Mouse (Mus musculus) forebrain, embryonic 14.5 days (tissue): ENCODE results near the gene Pccb. TPM values are rescaled to one million over a fixed set of nuclear protein-coding genes. Genes with fewer than 3 reads are reported as not detected.

ENCODE experiments used
- ATAC-seq: fragments of 200-750 bp; cut with Nextera tagmentation; 2 replicates; pipeline ENCODE4 v1.8.0; 2017; ENCODE audit warnings: mild to moderate bottlenecking, moderate library complexity
- DNase-seq: peaks from one replicate; pipeline ENCODE4 v3.0.0-alpha.2; 2015; ENCODE audit warnings: low spot score
- H3K27ac ChIP-seq: fragments of 300-500 bp; sonication (generic); 2 replicates; pipeline ENCODE4 v1.5.1; 2014; ENCODE audit warnings: low read depth, mild to moderate bottlenecking, control low read depth, low read length, moderate library complexity
- H3K27me3 ChIP-seq: fragments of 300-500 bp; sonication (generic); replicated peaks from 2 replicates; pipeline ENCODE4 v1.6.1; 2014; ENCODE audit warnings: low read length, control low read depth, mixed read lengths; ENCODE audit not compliant: control insufficient read depth, insufficient read depth
- H3K36me3 ChIP-seq: fragments of 300-500 bp; sonication (generic); 2 replicates; pipeline ENCODE4 v1.6.1; 2014; ENCODE audit warnings: low read length, control low read depth; ENCODE audit not compliant: control insufficient read depth, insufficient read depth
- H3K4me1 ChIP-seq: fragments of 300-500 bp; sonication (generic); 2 replicates; pipeline ENCODE4 v1.6.1; 2014; ENCODE audit warnings: antibody characterized with exemption, low read length, control low read depth; ENCODE audit not compliant: control insufficient read depth, insufficient read depth
- H3K4me2 ChIP-seq: fragments of 300-500 bp; sonication (generic); 2 replicates; pipeline ENCODE4 v1.6.1; 2014; ENCODE audit warnings: mild to moderate bottlenecking, control low read depth, low read length
- H3K4me3 ChIP-seq: fragments of 300-500 bp; sonication (generic); 2 replicates; pipeline ENCODE4 v1.5.1; 2014; ENCODE audit warnings: low read depth, low read length, control low read depth
- H3K9ac ChIP-seq: fragments of 300-500 bp; sonication (generic); 2 replicates; pipeline ENCODE4 v1.6.1; 2014; ENCODE audit warnings: mild to moderate bottlenecking, low read length, control low read depth, moderate library complexity
- H3K9me3 ChIP-seq: fragments of 300-500 bp; sonication (generic); replicated peaks from 2 replicates; pipeline ENCODE4 v1.6.1; 2016; ENCODE audit warnings: low read length, control low read depth, mixed read lengths; ENCODE audit not compliant: control insufficient read depth
- WGBS: fragments of 180-500 bp; shearing (Covaris S2); extraction: QIAGEN DNeasy Blood & Tissue Kit; methylation state at CpG from one replicate; pipeline ENCODE4 v1.1.7; 2014; 5-methylcytosine and 5-hydroxymethylcytosine counted together
- polyA plus RNA-seq: library from polyadenylated mRNA; unstranded; fragments of >200 nt; fragmentation: Nextera tagmentation; extraction: Ambion mirVana; gene quantifications from 2 replicates; pipeline ENCODE4 v1.2.1, GENCODE M21; 2014

Pccb gene
- polyA plus RNA-seq, 1 experiment from 2014 or later: 20.4 TPM

GRCm38 (mm10) chr9:100962903-100963427 is 71.7 kb downstream of the Pccb start:
- DNase-seq (no peak), ATAC-seq (peak; percentile 26; the same call in 1 of the 2 replicates)
- no peak overlapping the region for H3K9ac ChIP-seq
- H3K9me3 ChIP-seq: no peaks in the 10 kb centered on the region
- no peak overlapping the region for H3K4me2 ChIP-seq
- H3K36me3 ChIP-seq: peaks cover 8% of the 10 kb centered on the region; the same call in 1 of the 2 replicates
- H3K27me3 ChIP-seq: no peaks in the 10 kb centered on the region
- H3K4me1 ChIP-seq: peaks cover 12% of the 10 kb centered on the region
- 0 out of 2 replicates have a peak overlapping the region, but pooled peaks have one; percentile 11 for H3K27ac ChIP-seq
- 50% methylated on average over 5 of the region's 5 CpGs for WGBS
- H3K4me3 ChIP-seq: no peak overlapping the region

- 53% methylated on average over 4 of the region's 4 CpGs for WGBS
- Histone ChIP-seq H3K9ac (no peak overlapping the region), H3K27ac (no peak overlapping the region), H3K36me3 (peaks cover 28% of the 10 kb centered on the region), H3K4me1 (no peaks in the 10 kb centered on the region), H3K4me2 (no peak overlapping the region), H3K9me3 (no peaks in the 10 kb centered on the region), H3K4me3 (no peak overlapping the region), H3K27me3 (no peaks in the 10 kb centered on the region)
- ATAC-seq (no peak), DNase-seq (no peak)
These were observed 83.2 kb downstream of the Pccb start for GRCm38 (mm10) chr9:100951481-100951880.

GRCm38 (mm10) chr9:100944677-100945365 is 89.9 kb downstream of the Pccb start:
- no peak overlapping the region for H3K4me2 ChIP-seq
- H3K9me3 ChIP-seq: no peaks in the 10 kb centered on the region
- no peaks in the 10 kb centered on the region for H3K27me3 ChIP-seq
- DNase-seq (no peak), ATAC-seq (no peak)
- no peak overlapping the region for H3K9ac ChIP-seq
- H3K4me3 ChIP-seq: no peak overlapping the region
- H3K36me3 ChIP-seq: peaks cover 9% of the 10 kb centered on the region
- no peaks in the 10 kb centered on the region for H3K4me1 ChIP-seq
- WGBS: 90% methylated on average over 5 of the region's 5 CpGs
- no peak overlapping the region for H3K27ac ChIP-seq

GRCm38 (mm10) chr9:100942042-100942441 is 92.7 kb downstream of the Pccb start:
- peak; percentile 7 for DNase-seq
- Histone ChIP-seq H3K4me1 (no peaks in the 10 kb centered on the region), H3K4me3 (no peak overlapping the region), H3K9me3 (no peaks in the 10 kb centered on the region), H3K9ac (no peak overlapping the region), H3K36me3 (peaks cover 6% of the 10 kb centered on the region), H3K4me2 (no peak overlapping the region), H3K27me3 (no peaks in the 10 kb centered on the region), H3K27ac (no peak overlapping the region)
- ATAC-seq: no peak
- WGBS: 45% methylated on average over 2 of the region's 2 CpGs

Other genes with a start within 250 kb of the Pccb start
- 6.1 and 8.4 TPM in 2 replicates for gene Msl2, start 39.2 kb upstream of the Pccb start, polyA plus RNA-seq
- 20.6 and 25.8 TPM in 2 replicates for gene Ppp2r3a, start 216.9 kb upstream of the Pccb start, polyA plus RNA-seq